In genomic region chr5:36465889-36466288, GRCm38 (mm10) we compare ENCODE assay signal across 8 mouse cellular contexts. TPM values are rescaled to one million over a fixed set of nuclear protein-coding genes. Genes with fewer than 3 reads are reported as not detected.
DNase-seq lines count a peak whose midpoint lies in the region; ATAC-seq and TF ChIP-seq lines count a peak whose summit lies in the region.

No protein-coding gene starts in this region.

- DNase-seq in left cerebral cortex, adult 2 months (ENCODE audit: extremely low spot score in 1 of 2, low spot score in 2 of 2) = no peak
- no peak for DNase-seq in left cerebral cortex, adult 18-20 months (ENCODE audit: low spot score in 2 of 2)
- DNase-seq in gastrocnemius, postnatal 25 days = no peak
- DNase-seq in urinary bladder, postnatal 36 days (ENCODE audit: low spot score in 2 of 2) = no peak
- DNase-seq in gastrocnemius, postnatal 10 days = no peak

- H3K4me2 ChIP-seq in embryonic facial prominence, embryonic 12.5 days (replicated peaks) = peak overlapping the region; percentile 98
- peak overlapping the region; percentile 83 for H3K4me2 ChIP-seq in intestine, embryonic 15.5 days (replicated peaks)
- peak overlapping the region; percentile 99 for H3K4me2 ChIP-seq in neural tube, embryonic 13.5 days

- H3K9ac ChIP-seq in embryonic facial prominence, embryonic 12.5 days = peak overlapping the region; percentile 86
- H3K9ac ChIP-seq in intestine, embryonic 15.5 days = peak overlapping the region; percentile 77
- peak overlapping the region; percentile 82 for H3K9ac ChIP-seq in neural tube, embryonic 13.5 days

- H3K9me3 ChIP-seq in embryonic facial prominence, embryonic 12.5 days = no peaks in the 10 kb centered on the region
- H3K9me3 ChIP-seq in intestine, embryonic 15.5 days = no peaks in the 10 kb centered on the region
- no peaks in the 10 kb centered on the region for H3K9me3 ChIP-seq in neural tube, embryonic 13.5 days

- ATAC-seq in embryonic facial prominence, embryonic 12.5 days (ENCODE audit: insufficient number of reproducible peaks, insufficient read depth, low FRiP score, low TSS enrichment) = no peak
- no peak for ATAC-seq in intestine, embryonic 15.5 days
- ATAC-seq in neural tube, embryonic 13.5 days (ENCODE audit: low read depth) = no peak

- H3K4me1 ChIP-seq in embryonic facial prominence, embryonic 12.5 days = peaks cover 17% of the 10 kb centered on the region
- peaks cover 8% of the 10 kb centered on the region; the same call in 1 of the 2 replicates for H3K4me1 ChIP-seq in intestine, embryonic 15.5 days (replicated peaks)
- peaks cover 29% of the 10 kb centered on the region for H3K4me1 ChIP-seq in neural tube, embryonic 13.5 days (replicated peaks)

- H3K27me3 ChIP-seq in embryonic facial prominence, embryonic 12.5 days = no peaks in the 10 kb centered on the region
- H3K27me3 ChIP-seq in intestine, embryonic 15.5 days (replicated peaks) = no peaks in the 10 kb centered on the region
- H3K27me3 ChIP-seq in neural tube, embryonic 13.5 days = no peaks in the 10 kb centered on the region

- no peak overlapping the region for H3K27ac ChIP-seq in left cerebral cortex, adult 2 months
- H3K27ac ChIP-seq in embryonic facial prominence, embryonic 12.5 days = no peak overlapping the region
- H3K27ac ChIP-seq in intestine, embryonic 15.5 days = no peak overlapping the region
- no peak overlapping the region for H3K27ac ChIP-seq in neural tube, embryonic 13.5 days (replicated peaks)

- TF ChIP-seq CTCF in left cerebral cortex, adult 2 months (IDR thresholded peaks at IDR 0.05) = no peak

- intact Hi-C loops in left cerebral cortex, adult 2 months (cut with DNase I) = no loop called here

- peak overlapping the region; percentile 91 for H3K4me3 ChIP-seq in left cerebral cortex, adult 2 months
- H3K4me3 ChIP-seq in embryonic facial prominence, embryonic 12.5 days = peak overlapping the region; percentile 99
- peak overlapping the region; percentile 82 for H3K4me3 ChIP-seq in intestine, embryonic 15.5 days (replicated peaks)
- H3K4me3 ChIP-seq in neural tube, embryonic 13.5 days = peak overlapping the region; percentile 79

- peaks cover 14% of the 10 kb centered on the region for H3K36me3 ChIP-seq in embryonic facial prominence, embryonic 12.5 days
- H3K36me3 ChIP-seq in intestine, embryonic 15.5 days = peaks cover 20% of the 10 kb centered on the region
- H3K36me3 ChIP-seq in neural tube, embryonic 13.5 days = peaks cover 29% of the 10 kb centered on the region

- 28% methylated on average over 8 of the region's 8 CpGs for WGBS in embryonic facial prominence, embryonic 12.5 days
- 20% methylated on average over 8 of the region's 8 CpGs for WGBS in intestine, embryonic 15.5 days
- 33% methylated on average over 8 of the region's 8 CpGs for WGBS in neural tube, embryonic 13.5 days

RNA-seq across cellular contexts. Expression of gene Grpel1, which starts 1.1 kb away (rescaled TPM):
- 10 to 100 TPM; 21.0 to 22.4 TPM for total RNA-seq in left cerebral cortex, adult 2 months (2021)
- total RNA-seq in left cerebral cortex, adult 18-20 months (2021) = 10 to 100 TPM; 22.8 to 24.0 TPM
- 48.0 and 48.4 TPM in 2 replicates for polyA plus RNA-seq in embryonic facial prominence, embryonic 12.5 days (2016; fragmentation: Nextera tagmentation; extraction: Ambion mirVana)
- polyA plus RNA-seq in intestine, embryonic 15.5 days (2015; fragmentation: Nextera tagmentation; extraction: Ambion mirVana) = 71.7 and 72.7 TPM in 2 replicates
- 45.2 and 46.3 TPM in 2 replicates for polyA plus RNA-seq in neural tube, embryonic 13.5 days (2015; fragmentation: Nextera tagmentation; extraction: Ambion mirVana)
- 10 to 100 TPM; 31.7 to 33.2 TPM for total RNA-seq in gastrocnemius, postnatal 25 days (2021)
- total RNA-seq in gastrocnemius, postnatal 10 days (2021) = 10 to 100 TPM; 32.7 to 36.2 TPM

RNA-seq across cellular contexts. Expression of gene Tada2b, which starts 18.2 kb away (rescaled TPM):
- 10 to 100 TPM; 30.2 to 31.9 TPM for total RNA-seq in left cerebral cortex, adult 2 months (2021)
- total RNA-seq in left cerebral cortex, adult 18-20 months (2021) = 10 to 100 TPM; 31.5 to 33.8 TPM
- polyA plus RNA-seq in embryonic facial prominence, embryonic 12.5 days (2016; fragmentation: Nextera tagmentation; extraction: Ambion mirVana) = 2.1 and 2.3 TPM in 2 replicates
- 1.8 and 1.9 TPM in 2 replicates for polyA plus RNA-seq in intestine, embryonic 15.5 days (2015; fragmentation: Nextera tagmentation; extraction: Ambion mirVana)
- 2.8 and 3.0 TPM in 2 replicates for polyA plus RNA-seq in neural tube, embryonic 13.5 days (2015; fragmentation: Nextera tagmentation; extraction: Ambion mirVana)
- total RNA-seq in gastrocnemius, postnatal 25 days (2021) = 10 to 100 TPM; 10.5 to 11.6 TPM
- 10 to 100 TPM; 12.0 to 12.1 TPM for total RNA-seq in gastrocnemius, postnatal 10 days (2021)

RNA-seq across cellular contexts. Expression of gene Ccdc96, which starts 18.5 kb away (rescaled TPM):
- total RNA-seq in left cerebral cortex, adult 2 months (2021) = 1 to 10 TPM in 1 of 2 experiments, under 1 TPM in 1; 0.79 to 1.3 TPM
- total RNA-seq in left cerebral cortex, adult 18-20 months (2021) = 1 to 10 TPM in 1 of 2 experiments, under 1 TPM in 1; 0.91 to 1.3 TPM
- 0.69 and 0.84 TPM in 2 replicates for polyA plus RNA-seq in embryonic facial prominence, embryonic 12.5 days (2016; fragmentation: Nextera tagmentation; extraction: Ambion mirVana)
- polyA plus RNA-seq in intestine, embryonic 15.5 days (2015; fragmentation: Nextera tagmentation; extraction: Ambion mirVana) = 0.19 and 0.33 TPM in 2 replicates
- polyA plus RNA-seq in neural tube, embryonic 13.5 days (2015; fragmentation: Nextera tagmentation; extraction: Ambion mirVana) = 3.4 and 4.0 TPM in 2 replicates
- under 1 TPM; 0.08 to 0.11 TPM for total RNA-seq in gastrocnemius, postnatal 25 days (2021)
- under 1 TPM; 0.12 to 0.16 TPM for total RNA-seq in gastrocnemius, postnatal 10 days (2021)
